Mouse (Mus musculus): ENCODE data around the gene Akr1c12. TPM values are rescaled to one million over a fixed set of nuclear protein-coding genes. Genes with fewer than 3 reads are reported as not detected.
"Not testable (repeated sequence)": the region's sequence is repeated elsewhere in the genome, so short reads cannot be mapped to it uniquely, and the experiment has no call there.

The Akr1c12 gene
- 6.1 and 7.4 TPM in 2 replicates for polyA plus RNA-seq (2012; ENCODE audit: insufficient read depth, insufficient read length, missing spikeins)

GRCm38 (mm10) chr13:4279284-4279683 is at the start of gene Akr1c12:
Gene Akr1c12 (minus strand): TSS chr13:4279433.
- Histone ChIP-seq H3K4me1 (ENCODE audit: control insufficient read depth, insufficient read depth, low read length) (no peaks in the 10 kb centered on the region), H3K27ac (ENCODE audit: insufficient read depth, low read depth, low read length) (no peak within 1 kb of the TSS), H3K4me3 (ENCODE audit: insufficient read depth, low read length) (no peak within 1 kb of the TSS)
- no peak for TF ChIP-seq POLR2A (IDR thresholded peaks at IDR 0.05; ENCODE audit: borderline replicate concordance, low read depth, low read length)
- no peak for TF ChIP-seq CTCF (IDR thresholded peaks at IDR 0.05; ENCODE audit: low read depth, low read length)

GRCm38 (mm10) chr13:4318773-4319172 is 39.5 kb upstream of the Akr1c12 start:
- no peak for TF ChIP-seq CTCF (IDR thresholded peaks at IDR 0.05; ENCODE audit: low read depth, low read length)
- no peak for TF ChIP-seq POLR2A (IDR thresholded peaks at IDR 0.05; ENCODE audit: borderline replicate concordance, low read depth, low read length)
- H3K4me1 ChIP-seq (ENCODE audit: control insufficient read depth, insufficient read depth, low read length) = no peaks in the 10 kb centered on the region
- H3K27ac ChIP-seq (ENCODE audit: insufficient read depth, low read depth, low read length) = no peak overlapping the region
- no peak overlapping the region for H3K4me3 ChIP-seq (ENCODE audit: insufficient read depth, low read length)

- Histone ChIP-seq H3K4me1 (ENCODE audit: control insufficient read depth, insufficient read depth, low read length) (no peaks in the 10 kb centered on the region), H3K27ac (ENCODE audit: insufficient read depth, low read depth, low read length) (no peak overlapping the region), H3K4me3 (ENCODE audit: insufficient read depth, low read length) (no peak overlapping the region)
- TF ChIP-seq POLR2A (IDR thresholded peaks at IDR 0.05; ENCODE audit: borderline replicate concordance, low read depth, low read length) (no peak), CTCF (IDR thresholded peaks at IDR 0.05; ENCODE audit: low read depth, low read length) (no peak)
Observed at GRCm38 (mm10) chr13:4313907-4314306, 34.7 kb upstream of the Akr1c12 start.

- Histone ChIP-seq H3K4me1 (ENCODE audit: control insufficient read depth, insufficient read depth, low read length) (no peaks in the 10 kb centered on the region), H3K27ac (ENCODE audit: insufficient read depth, low read depth, low read length) (no peak overlapping the region), H3K4me3 (ENCODE audit: insufficient read depth, low read length) (no peak overlapping the region)
- TF ChIP-seq POLR2A (IDR thresholded peaks at IDR 0.05; ENCODE audit: borderline replicate concordance, low read depth, low read length) (no peak), CTCF (IDR thresholded peaks at IDR 0.05; ENCODE audit: low read depth, low read length) (no peak)
Observed at GRCm38 (mm10) chr13:4304861-4305565, 25.8 kb upstream of the Akr1c12 start.

GRCm38 (mm10) chr13:4296991-4297390 is 17.8 kb upstream of the Akr1c12 start:
- no peaks in the 10 kb centered on the region for H3K4me1 ChIP-seq (ENCODE audit: control insufficient read depth, insufficient read depth, low read length)
- no peak overlapping the region for H3K4me3 ChIP-seq (ENCODE audit: insufficient read depth, low read length)
- H3K27ac ChIP-seq (ENCODE audit: insufficient read depth, low read depth, low read length) = no peak overlapping the region
- TF ChIP-seq CTCF (IDR thresholded peaks at IDR 0.05; ENCODE audit: low read depth, low read length) (no peak), POLR2A (IDR thresholded peaks at IDR 0.05; ENCODE audit: borderline replicate concordance, low read depth, low read length) (no peak)

GRCm38 (mm10) chr13:4281471-4282412 is 2.5 kb upstream of the Akr1c12 start:
- no peak overlapping the region for H3K4me3 ChIP-seq (ENCODE audit: insufficient read depth, low read length)
- no peak for TF ChIP-seq POLR2A (IDR thresholded peaks at IDR 0.05; ENCODE audit: borderline replicate concordance, low read depth, low read length)
- TF ChIP-seq CTCF (IDR thresholded peaks at IDR 0.05; ENCODE audit: low read depth, low read length) = no peak
- H3K27ac ChIP-seq (ENCODE audit: insufficient read depth, low read depth, low read length) = no peak overlapping the region
- H3K4me1 ChIP-seq (ENCODE audit: control insufficient read depth, insufficient read depth, low read length) = no peaks in the 10 kb centered on the region

GRCm38 (mm10) chr13:4277526-4277925 is 1.7 kb downstream of the Akr1c12 start:
- H3K4me1 ChIP-seq (ENCODE audit: control insufficient read depth, insufficient read depth, low read length) = no peaks in the 10 kb centered on the region
- H3K27ac ChIP-seq (ENCODE audit: insufficient read depth, low read depth, low read length) = no peak overlapping the region
- H3K4me3 ChIP-seq (ENCODE audit: insufficient read depth, low read length) = no peak overlapping the region
- TF ChIP-seq CTCF (IDR thresholded peaks at IDR 0.05; ENCODE audit: low read depth, low read length) (no peak), POLR2A (IDR thresholded peaks at IDR 0.05; ENCODE audit: borderline replicate concordance, low read depth, low read length) (no peak)

- no peaks in the 10 kb centered on the region for H3K4me1 ChIP-seq (ENCODE audit: control insufficient read depth, insufficient read depth, low read length)
- H3K27ac ChIP-seq (ENCODE audit: insufficient read depth, low read depth, low read length) = no peak overlapping the region
- no peak overlapping the region for H3K4me3 ChIP-seq (ENCODE audit: insufficient read depth, low read length)
- TF ChIP-seq CTCF (IDR thresholded peaks at IDR 0.05; ENCODE audit: low read depth, low read length) (no peak), POLR2A (IDR thresholded peaks at IDR 0.05; ENCODE audit: borderline replicate concordance, low read depth, low read length) (no peak)
Observed at GRCm38 (mm10) chr13:4270860-4271259, 8.4 kb downstream of the Akr1c12 start.

GRCm38 (mm10) chr13:4265455-4265854 is 13.8 kb downstream of the Akr1c12 start:
- H3K27ac ChIP-seq (ENCODE audit: insufficient read depth, low read depth, low read length); H3K4me3 ChIP-seq (ENCODE audit: insufficient read depth, low read length); H3K4me1 ChIP-seq (ENCODE audit: control insufficient read depth, insufficient read depth, low read length): not testable (repeated sequence)

- TF ChIP-seq POLR2A (IDR thresholded peaks at IDR 0.05; ENCODE audit: borderline replicate concordance, low read depth, low read length) = no peak
- TF ChIP-seq CTCF (IDR thresholded peaks at IDR 0.05; ENCODE audit: low read depth, low read length) = no peak
- Histone ChIP-seq H3K27ac (ENCODE audit: insufficient read depth, low read depth, low read length) (no peak overlapping the region), H3K4me3 (ENCODE audit: insufficient read depth, low read length) (no peak overlapping the region), H3K4me1 (ENCODE audit: control insufficient read depth, insufficient read depth, low read length) (no peaks in the 10 kb centered on the region)
Observed at GRCm38 (mm10) chr13:4265047-4265446, 14.2 kb downstream of the Akr1c12 start.

Data from bone marrow macrophage, adult 2 months (primary cell).